Mouse (Mus musculus) forebrain, embryonic 10.5 days (tissue): ENCODE measurements around the gene Polr2j. TPM values are rescaled to one million over a fixed set of nuclear protein-coding genes. Genes with fewer than 3 reads are reported as not detected.
A peak's percentile ranks its signal among the peaks of the same experiment; 100 is the strongest.
"Not testable (repeated sequence)": the region's sequence is repeated elsewhere in the genome, so short reads cannot be mapped to it uniquely, and the experiment has no call there.

Experiments used
- DNase-seq: peaks from one replicate; pipeline ENCODE4 v3.0.0-alpha.2; 2017; ENCODE audit warnings: low spot score; ENCODE audit errors: extremely low spot score
- H3K27ac ChIP-seq: fragments of 300-500 bp; sonication (generic); 2 replicates; pipeline ENCODE4 v1.5.1; 2016; ENCODE audit warnings: mild to moderate bottlenecking
- H3K27me3 ChIP-seq: fragments of 300-500 bp; sonication (generic); 2 replicates; pipeline ENCODE4 v1.6.1; 2016; ENCODE audit warnings: mild to moderate bottlenecking; ENCODE audit not compliant: poor library complexity, severe bottlenecking
- H3K36me3 ChIP-seq: fragments of 300-500 bp; sonication (generic); replicated peaks from 2 replicates; pipeline ENCODE4 v1.6.1; 2016; ENCODE audit warnings: mild to moderate bottlenecking, moderate library complexity
- H3K4me1 ChIP-seq: fragments of 300-500 bp; sonication (generic); 2 replicates; pipeline ENCODE4 v1.6.1; 2016
- H3K4me3 ChIP-seq: fragments of 300-500 bp; sonication (generic); 2 replicates; pipeline ENCODE4 v1.5.1; 2016; ENCODE audit warnings: mild to moderate bottlenecking, moderate library complexity
- H3K9me3 ChIP-seq: fragments of 300-500 bp; sonication (generic); 2 replicates; pipeline ENCODE4 v1.6.1; 2016; ENCODE audit warnings: mild to moderate bottlenecking, moderate library complexity
- WGBS: fragments of 180-500 bp; shearing (Covaris S2); methylation state at CpG from one replicate; pipeline ENCODE4 v1.1.7; 2016; 5-methylcytosine and 5-hydroxymethylcytosine counted together
- polyA plus RNA-seq: library from polyadenylated mRNA; unstranded; fragments of >200 nt; fragmentation: Nextera tagmentation; extraction: Ambion mirVana; gene quantifications from 2 replicates; pipeline ENCODE4 v1.2.1, GENCODE M21; 2016

Gene Polr2j
- polyA plus RNA-seq, 1 experiment from 2014 or later = 299 TPM

DNA sequence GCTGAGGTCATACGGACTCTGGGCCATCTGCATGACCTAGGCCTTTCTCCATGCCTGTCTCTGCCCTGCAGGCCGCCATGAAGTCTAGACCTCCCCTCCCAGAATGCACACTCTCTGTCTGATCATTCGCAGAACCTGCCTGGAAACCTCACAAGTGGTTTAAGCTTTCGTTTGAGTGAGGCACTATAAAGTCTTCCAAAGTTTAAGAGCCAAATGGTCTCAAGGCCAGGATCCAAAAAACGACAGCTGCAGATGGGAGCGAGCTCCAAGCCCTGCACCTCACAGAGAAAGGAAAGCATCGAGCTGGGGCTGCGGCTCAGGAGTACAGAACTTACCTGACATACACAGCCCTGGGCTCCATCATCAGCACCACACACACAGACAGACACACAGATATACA is 35.9 kb downstream of the Polr2j start:
- Histone ChIP-seq H3K4me1 (no peaks in the 10 kb centered on the region), H3K27me3 (no peaks in the 10 kb centered on the region)
- WGBS = 87% methylated on average over 8 of the region's 8 CpGs

DNA sequence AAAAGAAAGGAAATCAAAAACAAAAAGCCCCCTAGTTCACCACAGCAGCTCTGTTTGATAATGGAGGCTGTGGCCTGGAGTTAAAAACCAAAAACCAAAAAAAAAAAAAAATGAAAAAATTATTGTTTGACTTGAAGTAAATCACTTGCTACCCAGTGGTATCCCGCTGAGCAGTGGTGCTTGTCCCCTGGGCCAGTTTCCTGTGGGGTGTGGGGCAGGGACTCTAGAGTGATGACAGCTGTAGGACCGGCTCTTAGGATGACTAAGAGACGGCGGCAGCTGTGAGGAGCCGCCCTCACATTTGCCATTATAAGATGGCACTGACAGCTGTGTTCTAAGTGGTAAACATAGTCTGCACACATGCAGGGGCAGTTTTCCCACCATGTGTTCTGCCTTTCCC is 39.0 kb downstream of the Polr2j start:
- Histone ChIP-seq H3K27me3 (no peaks in the 10 kb centered on the region), H3K4me3 (no peak overlapping the region), H3K9me3 (no peaks in the 10 kb centered on the region), H3K4me1 (no peaks in the 10 kb centered on the region), H3K27ac (no peak overlapping the region), H3K36me3 (0 out of 2 replicates have a peak, but pooled peaks cover 3% of the 10 kb centered on the region)
- DNase-seq = no peak
- WGBS = 92% methylated on average over 5 of the region's 5 CpGs

More for the DNA sequence above, 35.9 kb downstream of the Polr2j start:
- Histone ChIP-seq H3K9me3 (no peaks in the 10 kb centered on the region), H3K36me3 (no peaks in the 10 kb centered on the region), H3K27ac (no peak overlapping the region), H3K4me3 (no peak overlapping the region)
- no peak for DNase-seq

DNA sequence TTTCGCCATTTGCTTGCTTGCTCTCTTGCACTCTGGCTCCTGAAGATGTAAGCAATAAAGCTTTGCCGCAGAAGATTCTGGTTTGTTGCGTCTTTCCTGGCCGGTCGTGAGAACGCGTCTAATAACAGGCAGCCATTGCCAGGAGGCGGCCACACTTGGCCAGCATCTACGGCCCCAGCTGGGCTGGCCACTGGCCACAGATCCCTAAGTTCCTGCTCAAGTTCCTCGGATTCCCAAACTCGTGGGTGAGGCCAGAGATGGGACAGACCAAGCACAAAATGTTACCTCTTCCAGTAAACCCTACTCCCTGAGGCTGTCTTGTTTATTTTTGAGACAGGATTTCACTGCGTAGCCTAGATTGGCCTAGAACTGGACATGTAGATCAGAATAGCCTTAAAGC is 43.7 kb downstream of the Polr2j start:
- H3K4me1 ChIP-seq, H3K9me3 ChIP-seq, H3K27me3 ChIP-seq, H3K36me3 ChIP-seq, H3K27ac ChIP-seq, H3K4me3 ChIP-seq, DNase-seq: not testable (repeated sequence)
- 93% methylated on average over 11 of the region's 12 CpGs for WGBS

DNA sequence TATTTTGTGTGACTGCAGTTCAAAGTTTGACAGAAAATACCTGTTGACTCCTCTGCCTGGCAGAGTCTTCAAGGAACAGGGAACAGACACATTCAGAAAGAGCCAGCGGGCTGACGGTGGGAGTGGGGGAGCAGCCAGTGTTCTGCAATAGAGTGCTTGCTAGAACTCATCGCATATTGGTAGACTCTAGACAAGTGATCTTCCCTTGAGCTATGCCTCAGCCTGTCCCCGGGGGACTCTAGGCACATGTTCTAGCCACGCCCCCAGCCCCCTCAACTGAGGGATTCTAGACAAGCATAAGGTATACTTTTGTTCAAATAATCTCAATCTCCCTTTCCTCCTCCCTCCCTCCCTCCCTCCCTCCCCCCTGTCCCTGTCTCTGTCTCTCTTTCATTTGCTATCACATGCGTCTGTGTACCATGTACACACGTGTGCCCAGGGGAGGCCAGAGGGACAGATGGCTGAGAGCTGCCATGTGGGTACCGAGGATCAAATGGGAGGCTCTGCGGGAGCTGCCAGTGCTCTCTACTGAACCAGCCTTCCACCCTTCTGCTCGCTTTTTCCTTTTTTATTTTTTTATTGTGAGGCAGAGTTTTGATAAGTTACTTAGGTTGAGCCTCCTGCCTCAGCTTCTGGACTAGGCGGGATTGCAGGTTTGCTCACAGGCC is 47.5 kb downstream of the Polr2j start:
- no peaks in the 10 kb centered on the region for H3K4me1 ChIP-seq
- H3K27me3 ChIP-seq = no peaks in the 10 kb centered on the region
- H3K9me3 ChIP-seq = peaks cover 7% of the 10 kb centered on the region; the same call in 1 of the 2 replicates
- no peak overlapping the region for H3K4me3 ChIP-seq
- H3K36me3 ChIP-seq = peaks cover 21% of the 10 kb centered on the region
- H3K27ac ChIP-seq = no peak overlapping the region
- 87% methylated on average over 11 of the region's 11 CpGs for WGBS
- no peak for DNase-seq

DNA sequence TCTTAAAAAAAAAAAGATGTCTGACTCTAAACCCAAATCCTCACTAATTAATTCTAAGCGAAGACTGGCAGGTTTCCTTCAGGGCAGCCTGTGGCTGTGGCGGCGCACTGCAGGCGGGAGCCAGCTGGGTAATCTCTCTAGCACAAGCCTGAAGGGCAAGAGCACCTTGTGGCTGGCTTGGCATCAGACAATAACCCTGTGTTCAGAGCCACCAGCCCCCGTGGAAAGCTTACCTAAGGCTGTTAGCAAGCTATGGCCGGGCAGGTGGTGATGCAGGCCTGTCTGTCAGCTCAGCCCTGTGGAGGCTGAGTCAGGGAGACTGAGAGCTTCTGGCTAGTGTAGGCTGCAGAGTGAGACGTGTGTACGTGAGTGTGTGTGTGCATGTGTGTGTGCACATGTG is 48.8 kb downstream of the Polr2j start:
- no peaks in the 10 kb centered on the region for H3K27me3 ChIP-seq
- H3K36me3 ChIP-seq = peaks cover 19% of the 10 kb centered on the region
- DNase-seq = no peak
- no peak overlapping the region for H3K27ac ChIP-seq
- peaks cover 7% of the 10 kb centered on the region; the same call in 1 of the 2 replicates for H3K9me3 ChIP-seq
- 81% methylated on average over 8 of the region's 8 CpGs for WGBS
- no peak overlapping the region for H3K4me3 ChIP-seq
- H3K4me1 ChIP-seq = peaks cover 9% of the 10 kb centered on the region

DNA sequence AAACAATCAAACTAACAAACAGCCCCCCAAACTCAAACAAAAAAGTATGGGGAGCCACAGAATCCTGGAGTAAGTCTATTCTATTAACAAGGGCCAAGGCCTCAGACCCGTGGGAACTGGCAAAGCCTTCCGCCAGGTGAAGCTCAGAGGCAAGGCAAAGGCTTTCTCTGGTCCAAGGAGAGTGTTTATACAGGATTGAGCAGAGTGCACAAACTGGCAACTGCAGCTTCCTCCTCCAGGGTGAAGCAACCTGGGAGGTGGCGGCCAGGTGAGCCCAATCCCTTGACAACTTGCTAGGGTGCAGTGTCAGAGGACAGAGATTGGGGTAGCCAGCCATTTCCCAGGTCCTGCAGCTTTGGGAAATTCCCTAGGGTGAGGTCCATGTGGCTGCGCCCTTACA is 50.9 kb downstream of the Polr2j start:
- Histone ChIP-seq H3K9me3 (peaks cover 7% of the 10 kb centered on the region; the same call in 1 of the 2 replicates), H3K4me3 (no peak overlapping the region), H3K4me1 (peaks cover 20% of the 10 kb centered on the region), H3K27ac (no peak overlapping the region), H3K27me3 (peaks cover 12% of the 10 kb centered on the region), H3K36me3 (peaks cover 15% of the 10 kb centered on the region)
- WGBS = 93% methylated on average over 4 of the region's 4 CpGs
- DNase-seq = no peak

DNA sequence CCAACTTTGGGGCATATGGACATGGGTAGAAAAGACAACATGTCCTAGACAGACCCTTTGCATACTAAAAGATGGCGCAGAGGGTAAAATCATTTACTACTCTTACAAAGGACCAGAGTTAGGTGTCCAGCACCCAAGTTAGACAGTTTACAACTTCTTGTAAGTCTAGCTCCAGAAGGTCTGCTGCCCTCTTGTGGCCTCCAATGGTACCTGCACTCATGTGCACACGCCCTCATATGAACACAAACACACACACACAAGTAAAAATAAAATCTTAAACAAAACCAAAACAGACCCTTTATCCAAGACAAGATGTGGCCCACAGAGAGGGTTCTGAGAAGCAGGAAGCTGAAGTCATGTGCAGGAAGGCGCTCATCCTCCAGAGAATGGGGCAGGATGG is 51.6 kb downstream of the Polr2j start:
- peaks cover 17% of the 10 kb centered on the region for H3K27me3 ChIP-seq
- H3K4me3 ChIP-seq = no peak overlapping the region
- H3K4me1 ChIP-seq = peaks cover 20% of the 10 kb centered on the region
- peaks cover 7% of the 10 kb centered on the region; the same call in 1 of the 2 replicates for H3K9me3 ChIP-seq
- H3K36me3 ChIP-seq = peaks cover 15% of the 10 kb centered on the region
- H3K27ac ChIP-seq = no peak overlapping the region
- WGBS = 94% methylated on average over 3 of the region's 3 CpGs
- no peak for DNase-seq

DNA sequence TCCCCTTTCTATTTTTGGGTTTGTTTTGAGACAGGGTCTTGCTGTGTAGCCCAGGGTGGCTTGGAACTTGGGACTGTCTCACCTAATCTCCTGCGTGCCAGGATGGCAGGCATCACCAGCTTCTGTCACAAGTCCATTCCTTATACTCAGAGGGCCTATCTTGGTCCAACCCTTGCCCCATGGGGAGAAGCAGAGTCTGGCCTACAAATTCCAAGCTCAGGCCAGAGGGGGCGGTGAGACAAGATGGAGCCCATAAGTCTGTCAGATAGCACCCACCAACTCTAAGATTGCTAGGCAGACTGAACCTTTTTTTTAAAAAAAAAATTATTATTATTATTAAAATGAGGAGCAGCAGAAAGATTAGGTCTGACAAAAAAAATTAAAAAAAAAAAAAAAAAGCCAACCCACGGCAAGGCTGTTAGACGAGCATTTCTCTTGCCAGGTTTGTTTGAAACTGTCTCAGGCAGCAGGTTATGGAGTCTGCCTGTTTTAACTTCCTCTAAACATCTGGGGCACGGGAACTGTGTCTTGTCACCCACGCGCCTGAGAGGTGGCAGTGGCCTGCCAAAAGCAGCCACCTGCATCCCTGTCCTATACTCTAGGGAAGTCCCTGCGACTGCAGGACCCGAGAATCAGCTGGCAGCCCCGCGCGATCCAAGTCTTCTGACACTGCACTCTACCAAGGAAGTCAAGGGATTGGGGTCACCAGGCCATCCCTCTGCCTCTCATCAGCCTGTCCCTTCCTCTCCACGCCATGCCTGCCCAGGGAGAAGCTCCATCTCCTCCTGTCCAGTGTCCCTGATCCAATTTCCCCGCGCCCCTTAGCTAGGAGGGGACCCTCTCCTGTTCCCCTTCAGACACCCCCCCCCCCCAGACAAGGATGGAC is 53.4 kb downstream of the Polr2j start:
- DNase-seq = no peak
- Histone ChIP-seq H3K4me1 (peaks cover 20% of the 10 kb centered on the region), H3K27me3 (peaks cover 17% of the 10 kb centered on the region), H3K36me3 (peaks cover 15% of the 10 kb centered on the region), H3K4me3 (peak overlapping the region; percentile 69), H3K27ac (peak overlapping the region; percentile 83), H3K9me3 (peaks cover 7% of the 10 kb centered on the region; the same call in 1 of the 2 replicates)
- 16% methylated on average over 15 of the region's 15 CpGs for WGBS

DNA sequence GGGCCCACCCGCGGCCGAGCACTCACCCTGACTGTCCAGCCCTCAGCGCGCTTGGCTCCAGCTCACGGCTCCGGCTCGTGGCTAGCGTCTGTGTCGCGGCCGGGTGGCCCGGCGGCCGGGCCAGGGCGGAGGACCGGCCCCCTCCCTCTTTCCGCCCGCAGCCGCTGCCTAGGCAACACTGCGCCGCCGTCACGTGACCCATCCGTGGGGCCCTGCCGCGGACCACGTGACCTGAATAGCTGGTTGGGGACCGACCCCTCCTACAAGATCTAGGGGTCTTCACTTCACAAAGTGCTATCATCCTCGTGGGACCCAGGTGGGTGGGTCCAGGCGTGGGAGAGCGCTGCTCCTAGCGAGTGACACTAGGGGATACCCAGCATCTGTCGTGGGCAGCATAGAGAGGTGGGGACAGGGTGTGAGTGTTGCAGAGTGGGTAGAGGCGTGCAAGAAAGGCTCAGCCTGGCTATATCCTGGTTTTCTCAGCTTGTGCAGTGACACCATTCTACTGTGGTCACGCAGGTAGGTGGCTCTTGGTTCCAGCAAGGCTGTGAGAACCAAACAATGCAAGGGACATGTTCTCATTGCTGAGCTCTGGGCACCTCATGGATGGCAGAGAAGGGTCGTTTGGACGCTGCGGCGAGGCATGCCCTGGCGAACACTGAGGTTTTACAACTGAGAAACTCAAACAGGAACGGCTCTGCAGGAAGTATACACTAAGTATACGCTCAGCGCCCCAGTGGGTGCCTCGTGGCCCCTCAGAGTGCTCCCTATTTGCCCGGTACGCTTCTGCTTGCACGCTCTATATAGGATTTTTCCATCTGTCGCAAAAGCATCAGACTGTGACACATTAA is 54.3 kb downstream of the Polr2j start, which contains the start of gene Orai2:
Gene Orai2 (minus strand): TSS at position 202 of the 851 bp plus-strand sequence.
- H3K27ac ChIP-seq = peak within 1 kb of the TSS; percentile 83
- H3K27me3 ChIP-seq = peaks cover 17% of the 10 kb centered on the region
- DNase-seq = peak; percentile 89
- peak within 1 kb of the TSS; percentile 69 for H3K4me3 ChIP-seq
- H3K36me3 ChIP-seq = peaks cover 12% of the 10 kb centered on the region
- WGBS = 6% methylated on average over 49 of the region's 49 CpGs
- peaks cover 7% of the 10 kb centered on the region; the same call in 1 of the 2 replicates for H3K9me3 ChIP-seq
- peaks cover 20% of the 10 kb centered on the region for H3K4me1 ChIP-seq

DNA sequence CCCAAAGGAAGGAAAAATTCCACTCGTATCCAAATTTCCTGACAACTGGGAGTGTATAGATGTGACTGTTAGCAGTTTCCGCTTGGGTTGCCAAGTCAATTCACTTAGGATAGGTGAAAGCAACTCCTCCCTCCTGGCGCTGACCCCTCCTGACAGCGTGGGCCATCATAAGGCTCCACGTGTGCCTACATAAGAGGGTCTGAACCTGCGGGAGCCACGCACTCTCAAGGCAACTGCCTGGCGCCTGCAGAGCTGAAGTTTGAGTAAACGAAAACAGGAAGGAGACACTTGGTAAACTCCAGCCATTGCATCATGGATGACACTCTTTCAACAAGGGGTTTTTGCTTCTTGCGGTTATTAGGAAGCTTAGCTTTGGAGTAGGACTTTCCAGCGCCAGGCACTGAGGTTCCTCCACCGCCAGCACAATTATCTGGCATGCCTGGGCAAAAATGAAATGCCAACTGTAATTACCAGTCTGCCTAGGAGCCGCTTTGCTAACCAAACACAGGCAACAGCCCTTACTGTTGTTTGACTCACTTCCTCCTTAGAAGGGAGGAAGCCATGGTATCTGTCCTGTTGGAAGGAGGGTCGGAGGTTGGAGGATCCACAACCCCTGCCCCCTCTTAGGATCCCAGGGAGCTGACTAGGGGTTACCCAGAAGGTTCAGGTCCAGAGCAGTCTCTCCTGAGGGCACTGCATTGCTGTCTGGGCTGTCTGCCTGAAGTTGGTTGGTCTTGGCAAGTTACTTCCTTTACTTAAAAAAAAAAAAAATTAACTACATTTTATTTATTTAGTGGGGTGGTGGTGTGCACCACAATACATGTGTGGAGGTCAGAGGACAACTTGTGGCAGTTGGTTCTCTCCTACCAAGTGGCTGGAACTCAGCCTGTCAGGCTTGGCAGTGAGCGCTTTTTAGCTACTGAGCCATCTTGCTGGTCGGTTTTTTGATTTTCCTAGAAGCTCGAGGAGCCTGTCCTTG is 55.2 kb downstream of the Polr2j start:
- WGBS = 43% methylated on average over 17 of the region's 17 CpGs
- H3K27me3 ChIP-seq = peaks cover 17% of the 10 kb centered on the region
- H3K36me3 ChIP-seq = peaks cover 12% of the 10 kb centered on the region
- H3K4me1 ChIP-seq = peaks cover 20% of the 10 kb centered on the region
- peak overlapping the region; percentile 69 for H3K4me3 ChIP-seq
- DNase-seq = no peak
- peaks cover 7% of the 10 kb centered on the region; the same call in 1 of the 2 replicates for H3K9me3 ChIP-seq
- H3K27ac ChIP-seq = peak overlapping the region; percentile 83; the same call in 1 of the 2 replicates
